Mouse (Mus musculus) cerebellum, adult 2 months (tissue): ENCODE measurements at regions not wholly inside any gene's neighbourhood (a gene's known extent, or its start where the extent isn't known, plus 50 kb on each side); places are given as distances from the start of the nearest gene placed in this dataset.

Experiments
- CTCF ChIP-seq: fragments of 200-500 bp; IDR thresholded peaks from 2 replicates; pipeline ENCODE4 v1.5.1; 2011; ENCODE audit warnings: low read depth, mild to moderate bottlenecking, control low read depth, low read length, moderate library complexity, borderline replicate concordance; ENCODE audit not compliant: insufficient read depth
- POLR2A ChIP-seq: fragments of 200-500 bp; IDR thresholded peaks from 2 replicates; pipeline ENCODE4 v1.6.1; 2011; ENCODE audit warnings: low read length, control low read depth, borderline replicate concordance; ENCODE audit not compliant: insufficient read depth

DNA sequence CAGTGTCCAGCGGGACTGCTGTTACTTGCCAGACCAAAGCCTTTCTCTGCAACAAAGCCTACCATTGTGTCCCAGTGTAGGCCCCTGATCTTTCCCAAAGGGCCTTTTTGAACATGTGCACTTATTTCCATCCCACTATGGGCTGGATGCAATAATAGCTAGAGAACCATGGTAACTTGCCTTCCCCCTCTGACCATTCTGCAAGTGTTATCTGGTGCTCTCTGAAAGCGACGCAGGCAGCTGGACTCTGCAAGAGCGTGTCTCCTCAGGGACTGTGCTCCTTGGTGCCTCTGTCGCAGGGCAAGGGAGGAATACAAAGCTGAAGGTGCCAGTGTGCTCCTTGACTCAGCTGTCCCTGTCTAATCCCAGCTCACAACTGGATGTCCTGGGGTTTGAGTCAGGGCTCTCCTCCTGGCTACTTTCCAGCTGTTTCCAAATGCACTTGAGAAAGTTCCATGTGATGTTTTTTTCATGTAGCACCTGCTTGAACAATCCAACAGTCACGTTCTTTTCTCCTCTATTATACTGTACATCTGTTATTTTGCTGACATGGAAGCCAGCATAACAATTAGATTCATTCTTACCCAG is 112.3 kb upstream of the Marcks start:
- TF ChIP-seq CTCF (no peak), POLR2A (no peak)
